Mouse (Mus musculus) stomach, adult 2 months (tissue): ENCODE data around the gene Dnajc19. TPM values are rescaled to one million over a fixed set of nuclear protein-coding genes. Genes with fewer than 3 reads are reported as not detected.

Experiments
- polyA plus RNA-seq: library from polyadenylated mRNA; depleted of rRNA; stranded (reverse); fragments of >200 nt; gene quantifications from 2 replicates; pipeline ENCODE4 v1.2.3, GENCODE M21; 2012; rRNA removed

Dnajc19 gene
- polyA plus RNA-seq: 33.2 and 39.1 TPM in 2 replicates

GRCm38 (mm10) chr3:34080900-34081662 is at the start of gene Dnajc19:
TSS of gene Dnajc19 (minus strand) at chr3:34081321.

GRCm38 (mm10) chr3:34019540-34020381 is 61.4 kb downstream of the Dnajc19 start, which contains the start of gene Fxr1:
TSS of gene Fxr1 (plus strand) at chr3:34019943.

Other genes with a start within 250 kb of the Dnajc19 start
- 0.05 and 0.11 TPM in 2 replicates for gene Ccdc39, start 237.0 kb downstream of the Dnajc19 start, polyA plus RNA-seq
- gene Fxr1, start 61.4 kb downstream of the Dnajc19 start, polyA plus RNA-seq: 0.59 and 1.0 TPM in 2 replicates